Mouse (Mus musculus): ENCODE results near the gene Gm21190. TPM values are rescaled to one million over a fixed set of nuclear protein-coding genes. Genes with fewer than 3 reads are reported as not detected.
"Not testable (repeated sequence)": the region's sequence is repeated elsewhere in the genome, so short reads cannot be mapped to it uniquely, and the experiment has no call there.

Gm21190 gene
- polyA plus RNA-seq, 1 experiment from 2014 or later = not detected

DNA sequence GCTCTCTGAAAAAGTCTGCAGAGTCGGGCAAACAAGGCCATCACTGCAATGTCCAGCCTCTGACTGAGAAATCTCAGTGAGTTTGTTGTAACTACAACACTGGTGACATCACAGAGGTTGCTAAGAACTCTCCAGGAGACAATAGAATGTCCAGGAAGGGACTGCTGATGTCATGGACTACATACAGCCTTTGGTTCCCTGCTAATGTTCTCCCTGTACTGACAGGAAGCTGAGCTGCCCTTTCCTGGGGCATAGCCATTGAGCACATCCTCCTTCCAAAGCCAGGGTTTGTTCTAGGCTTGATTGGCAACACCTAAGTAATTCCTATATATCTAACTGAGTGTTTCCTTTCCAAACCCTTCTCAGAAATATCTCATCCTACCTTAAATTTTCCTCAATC, 52.6 kb downstream of the Gm21190 start, which contains the start of gene Gm21149:
Gene Gm21149 (minus strand): TSS at position 101 of the 400 bp plus-strand sequence.
- H3K9me3 ChIP-seq (replicated peaks) = peaks cover 37% of the 10 kb centered on the region
- not testable (repeated sequence) for H3K27ac ChIP-seq (replicated peaks); H3K4me3 ChIP-seq; H3K27me3 ChIP-seq (ENCODE audit: low read depth, poor library complexity, severe bottlenecking); DNase-seq (ENCODE audit: low spot score); H3K36me3 ChIP-seq; H3K4me1 ChIP-seq
- 73% methylated on average over 1 of the region's 1 CpGs for WGBS

Other genes with a start within 250 kb of the Gm21190 start
- gene Gm21149, start 52.7 kb downstream of the Gm21190 start, polyA plus RNA-seq (2016; fragmentation: Nextera tagmentation; extraction: Ambion mirVana) = not detected in 2 replicates
- gene Gm21083, start 48.1 kb upstream of the Gm21190 start, polyA plus RNA-seq (2016; fragmentation: Nextera tagmentation; extraction: Ambion mirVana) = not detected in 2 replicates
- gene Speer4d, start 89.8 kb upstream of the Gm21190 start, polyA plus RNA-seq (2016; fragmentation: Nextera tagmentation; extraction: Ambion mirVana) = not detected in 2 replicates
- gene 4930572O03Rik, start 127.8 kb upstream of the Gm21190 start, polyA plus RNA-seq (2016; fragmentation: Nextera tagmentation; extraction: Ambion mirVana) = not detected in 2 replicates
- not detected in 2 replicates for gene Speer4c, start 185.0 kb upstream of the Gm21190 start, polyA plus RNA-seq (2016; fragmentation: Nextera tagmentation; extraction: Ambion mirVana)

All from midbrain, embryonic 10.5 days (tissue).